Mouse (Mus musculus): ENCODE data around the gene Rfpl4. TPM values are rescaled to one million over a fixed set of nuclear protein-coding genes. Genes with fewer than 3 reads are reported as not detected.
A peak's percentile ranks its signal among the peaks of the same experiment; 100 is the strongest.

Gene Rfpl4
- polyA plus RNA-seq, 1 experiment = not detected

- peaks cover 6% of the 10 kb centered on the region; the same call in 1 of the 2 replicates for H3K4me1 ChIP-seq (ENCODE audit: control insufficient read depth, insufficient read depth, low read length)
- H3K27ac ChIP-seq (ENCODE audit: insufficient read depth, low read length) = peak overlapping the region; percentile 91
- TF ChIP-seq POLR2A (IDR thresholded peaks at IDR 0.05; ENCODE audit: extremely low read depth, insufficient read depth, low read length) (no peak), CTCF (IDR thresholded peaks at IDR 0.05; ENCODE audit: extremely low read depth, insufficient read depth, low read length) (no peak)
- H3K4me3 ChIP-seq (ENCODE audit: insufficient read depth, low read length) = peak overlapping the region; percentile 69
These were observed 54.3 kb downstream of the Rfpl4 start for GRCm38 (mm10) chr7:5062360-5063001.

- TF ChIP-seq CTCF (IDR thresholded peaks at IDR 0.05; ENCODE audit: extremely low read depth, insufficient read depth, low read length) (no peak), POLR2A (IDR thresholded peaks at IDR 0.05; ENCODE audit: extremely low read depth, insufficient read depth, low read length) (peak; percentile 38; the same call in 1 of the 2 replicates)
- Histone ChIP-seq H3K27ac (ENCODE audit: insufficient read depth, low read length) (peak within 1 kb of the TSS; percentile 99), H3K4me3 (ENCODE audit: insufficient read depth, low read length) (peak within 1 kb of the TSS; percentile 69), H3K4me1 (ENCODE audit: control insufficient read depth, insufficient read depth, low read length) (peaks cover 6% of the 10 kb centered on the region; the same call in 1 of the 2 replicates)
These were observed 54.9 kb downstream of the Rfpl4 start, which contains the start of gene U2af2 for GRCm38 (mm10) chr7:5061774-5062359. TSS of gene U2af2 (plus strand) at chr7:5062143.

GRCm38 (mm10) chr7:5060944-5061773 lies 55.6 kb downstream of the Rfpl4 start:
- Histone ChIP-seq H3K4me1 (ENCODE audit: control insufficient read depth, insufficient read depth, low read length) (peaks cover 6% of the 10 kb centered on the region), H3K27ac (ENCODE audit: insufficient read depth, low read length) (peak overlapping the region; percentile 99)
- TF ChIP-seq CTCF (IDR thresholded peaks at IDR 0.05; ENCODE audit: extremely low read depth, insufficient read depth, low read length) (0 out of 2 replicates have a peak, but pooled peaks have one; percentile 23), POLR2A (IDR thresholded peaks at IDR 0.05; ENCODE audit: extremely low read depth, insufficient read depth, low read length) (peak; percentile 64)

GRCm38 (mm10) chr7:5060239-5060731 lies 56.5 kb downstream of the Rfpl4 start:
- H3K4me1 ChIP-seq (ENCODE audit: control insufficient read depth, insufficient read depth, low read length) = peaks cover 10% of the 10 kb centered on the region
- peak overlapping the region; percentile 67 for H3K27ac ChIP-seq (ENCODE audit: insufficient read depth, low read length)
- TF ChIP-seq POLR2A (IDR thresholded peaks at IDR 0.05; ENCODE audit: extremely low read depth, insufficient read depth, low read length) (no peak), CTCF (IDR thresholded peaks at IDR 0.05; ENCODE audit: extremely low read depth, insufficient read depth, low read length) (peak; percentile 60)
- peak overlapping the region; percentile 69 for H3K4me3 ChIP-seq (ENCODE audit: insufficient read depth, low read length)

More at GRCm38 (mm10) chr7:5060944-5061773, 55.6 kb downstream of the Rfpl4 start:
- H3K4me3 ChIP-seq (ENCODE audit: insufficient read depth, low read length) = peak overlapping the region; percentile 69

Other genes with a start within 250 kb of the Rfpl4 start
- gene Isoc2b, start 246.7 kb downstream of the Rfpl4 start, polyA plus RNA-seq (2012; rRNA removed) = 12.3 and 15.7 TPM in 2 replicates
- gene Isoc2a, start 239.8 kb downstream of the Rfpl4 start, polyA plus RNA-seq (2012; rRNA removed) = 11.7 and 11.8 TPM in 2 replicates
- gene Gm36210, start 210.4 kb downstream of the Rfpl4 start, polyA plus RNA-seq (2012; rRNA removed) = 0.31 and 0.32 TPM in 2 replicates
- gene Zfp628, start 201.7 kb downstream of the Rfpl4 start, polyA plus RNA-seq (2012; rRNA removed) = 9.7 TPM in 2 replicates
- gene Nat14, start 194.9 kb downstream of the Rfpl4 start, polyA plus RNA-seq (2012; rRNA removed) = 91.7 and 94.0 TPM in 2 replicates
- gene Ssc5d, start 191.2 kb downstream of the Rfpl4 start, polyA plus RNA-seq (2012; rRNA removed) = 3.8 and 4.1 TPM in 2 replicates
- 0.32 and 0.48 TPM in 2 replicates for gene Sbk2, start 152.5 kb downstream of the Rfpl4 start, polyA plus RNA-seq (2012; rRNA removed)
- 1.2 TPM in 2 replicates for gene Sbk3, start 145.8 kb downstream of the Rfpl4 start, polyA plus RNA-seq (2012; rRNA removed)
- gene Zfp579, start 120.8 kb downstream of the Rfpl4 start, polyA plus RNA-seq (2012; rRNA removed) = 38.0 and 39.2 TPM in 2 replicates
- gene Zfp524, start 102.5 kb downstream of the Rfpl4 start, polyA plus RNA-seq (2012; rRNA removed) = 15.3 and 15.6 TPM in 2 replicates
- 21.5 TPM in 2 replicates for gene Fiz1, start 102.3 kb downstream of the Rfpl4 start, polyA plus RNA-seq (2012; rRNA removed)
- not detected in 2 replicates for gene Gm44973, start 101.5 kb downstream of the Rfpl4 start, polyA plus RNA-seq (2012; rRNA removed)
- 28.7 and 30.0 TPM in 2 replicates for gene Zfp865, start 96.6 kb downstream of the Rfpl4 start, polyA plus RNA-seq (2012; rRNA removed)
- gene Ccdc106, start 96.4 kb downstream of the Rfpl4 start, polyA plus RNA-seq (2012; rRNA removed) = 68.6 and 70.2 TPM in 2 replicates
- gene 4632433K11Rik, start 82.8 kb downstream of the Rfpl4 start, polyA plus RNA-seq (2012; rRNA removed) = not detected in 2 replicates
- gene Zfp784, start 78.5 kb downstream of the Rfpl4 start, polyA plus RNA-seq (2012; rRNA removed) = 5.7 and 6.5 TPM in 2 replicates
- 34.4 and 36.9 TPM in 2 replicates for gene Zfp580, start 65.4 kb downstream of the Rfpl4 start, polyA plus RNA-seq (2012; rRNA removed)
- 184 TPM in 2 replicates for gene U2af2, start 54.8 kb downstream of the Rfpl4 start, polyA plus RNA-seq (2012; rRNA removed)
- 420 and 464 TPM in 2 replicates for gene Epn1, start 36.7 kb downstream of the Rfpl4 start, polyA plus RNA-seq (2012; rRNA removed)
- gene Rasl2-9, start 9.0 kb upstream of the Rfpl4 start, polyA plus RNA-seq (2012; rRNA removed) = 0.27 and 0.36 TPM in 2 replicates
- not detected in 2 replicates for gene Vmn1r55, start 32.7 kb upstream of the Rfpl4 start, polyA plus RNA-seq (2012; rRNA removed)
- gene Vmn1r56, start 79.8 kb upstream of the Rfpl4 start, polyA plus RNA-seq (2012; rRNA removed) = not detected in 2 replicates
- not detected in 2 replicates for gene Vmn1r57, start 101.5 kb upstream of the Rfpl4 start, polyA plus RNA-seq (2012; rRNA removed)
- gene Gm5065, start 233.6 kb upstream of the Rfpl4 start, polyA plus RNA-seq (2012; rRNA removed) = not detected in 2 replicates
- not detected in 2 replicates for gene Nlrp2, start 234.1 kb upstream of the Rfpl4 start, polyA plus RNA-seq (2012; rRNA removed)

Data from cortical plate, adult 2 months (tissue).